Mouse (Mus musculus) spleen, postnatal 10 days (tissue): Measurements from ENCODE around the gene Mecom.
"Not testable (repeated sequence)": the region's sequence is repeated elsewhere in the genome, so short reads cannot be mapped to it uniquely, and the experiment has no call there.

Experiments used
- DNase-seq, 2 experiments: peaks; one replicate each; pipeline ENCODE4 v3.0.0; 2021 to 2022; ENCODE audit warnings: low spot score in 2 of 2

Mecom gene

GRCm38 (mm10) chr3:30253714-30254113, 294.1 kb downstream of the Mecom start:
- no peak for DNase-seq

DNA sequence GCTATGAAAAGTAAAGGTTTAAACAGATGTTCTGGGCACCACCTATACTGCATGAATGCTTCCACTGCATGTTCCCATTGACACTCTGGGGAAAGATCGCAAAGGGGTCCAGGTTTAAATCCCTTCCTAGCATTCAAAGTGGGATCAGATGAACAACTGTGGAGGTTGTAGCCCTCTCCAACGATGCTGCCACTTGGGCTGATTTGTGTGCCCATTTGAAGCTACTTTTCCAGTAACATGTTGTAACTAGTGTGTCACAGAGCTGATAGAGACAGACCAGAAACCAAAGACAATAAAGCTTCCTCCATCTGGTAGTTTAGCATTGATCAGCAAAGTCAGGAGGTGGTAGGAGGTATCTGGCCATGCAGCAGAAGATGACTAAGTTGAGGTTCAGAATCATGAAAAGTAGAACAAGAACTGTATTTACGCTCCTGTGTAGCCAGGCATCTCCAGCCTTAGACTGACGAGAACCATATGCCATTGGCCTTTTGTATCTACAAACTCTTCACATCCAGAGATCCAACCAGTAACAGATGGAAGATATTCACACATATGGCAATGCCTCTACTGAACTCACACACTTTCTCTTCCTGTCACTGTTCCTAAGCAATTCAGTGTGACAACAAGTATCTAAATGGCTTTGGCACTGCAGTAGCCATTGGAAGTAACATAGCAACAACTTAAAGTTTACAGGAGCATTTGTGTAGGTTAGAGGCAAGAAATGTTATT, 299.0 kb downstream of the Mecom start:
- no peak for DNase-seq

DNA sequence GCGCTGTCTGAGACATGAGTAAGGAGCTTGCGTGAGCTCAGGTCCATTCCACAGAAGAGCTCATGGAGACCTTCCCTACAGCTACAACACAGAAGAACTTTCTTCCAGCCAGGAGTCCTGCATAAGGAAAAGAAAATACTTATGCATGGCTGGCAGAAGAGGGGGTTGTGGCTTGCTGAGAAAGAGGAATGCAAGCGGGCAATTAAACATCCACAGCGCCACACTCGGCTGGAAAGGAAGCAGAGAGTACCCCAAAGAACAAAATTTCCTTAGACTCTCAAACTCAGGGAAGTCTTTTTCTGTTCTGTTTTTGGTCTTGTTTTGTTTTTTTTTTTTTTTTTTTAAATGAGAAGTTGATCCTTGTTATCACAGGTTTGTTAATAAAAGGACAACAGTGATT, 300.6 kb downstream of the Mecom start:
- DNase-seq: no peak

- no peak for DNase-seq
These were observed 301.3 kb downstream of the Mecom start for GRCm38 (mm10) chr3:30246431-30247041.

DNA sequence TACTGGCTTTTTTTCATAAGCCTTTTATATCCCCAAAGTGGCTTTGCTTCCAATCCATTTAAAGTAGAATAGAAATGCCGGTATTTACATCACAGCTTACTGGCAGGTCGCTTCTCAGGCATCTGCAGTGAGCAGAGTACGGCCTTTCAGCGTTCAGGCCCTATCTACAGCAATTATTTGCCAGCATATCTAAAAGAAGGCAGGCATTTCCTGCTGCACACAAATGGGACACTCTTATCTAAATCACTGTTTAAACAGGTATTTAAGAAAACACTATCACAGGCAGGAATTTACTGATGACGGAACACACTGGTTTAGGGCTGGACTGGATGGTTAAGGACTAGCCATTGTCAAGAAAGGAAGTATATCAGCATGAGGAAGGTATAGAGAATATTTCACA, 301.9 kb downstream of the Mecom start:
- no peak for DNase-seq

DNA sequence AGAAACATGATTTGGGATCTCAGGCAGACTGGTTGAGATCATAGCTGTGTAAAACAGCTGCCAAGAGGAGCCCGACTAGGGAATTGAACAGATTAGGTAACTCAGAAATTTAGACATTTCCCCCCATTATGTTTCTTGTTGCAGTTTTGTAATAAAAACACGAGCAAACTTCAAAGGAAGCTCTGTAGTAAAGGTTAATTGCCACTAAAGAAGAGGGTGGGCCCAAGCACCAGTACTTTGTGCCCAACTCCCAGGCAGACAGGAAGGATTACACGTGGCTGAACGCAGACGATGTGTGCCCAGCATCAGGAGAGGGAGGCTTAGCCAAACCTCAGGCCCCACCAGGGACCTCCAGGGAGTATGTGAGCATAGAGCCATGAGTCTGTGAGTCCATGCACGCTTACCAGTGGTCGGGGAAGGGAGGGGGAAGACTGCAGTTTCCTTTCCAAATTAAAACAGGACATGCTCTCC, 303.4 kb downstream of the Mecom start:
- DNase-seq: no peak

DNA sequence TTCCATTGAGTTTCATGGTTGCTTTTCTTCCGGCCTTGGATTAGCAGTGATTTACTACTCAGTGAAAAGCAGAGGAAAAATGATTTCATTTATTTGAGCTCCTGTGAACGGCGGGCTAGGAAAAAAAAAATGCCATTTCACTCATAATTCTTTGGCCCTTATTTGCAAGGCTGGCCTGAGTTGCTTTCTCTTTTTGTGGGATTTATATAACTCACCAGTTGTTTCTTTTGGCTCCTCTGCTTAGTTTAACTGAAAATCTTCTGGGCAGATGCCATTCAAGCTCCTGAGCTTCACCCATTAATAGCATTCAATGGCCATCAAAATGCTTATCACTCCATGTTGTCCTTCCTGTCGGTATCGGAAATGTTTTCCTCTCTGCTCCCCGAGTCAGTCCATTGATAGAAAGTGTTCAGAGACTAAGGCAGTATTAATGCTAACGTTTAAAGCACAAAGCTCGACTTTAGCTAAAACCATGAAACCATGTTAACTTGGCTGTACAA, 304.0 kb downstream of the Mecom start:
- DNase-seq: no peak

- no peak for DNase-seq
These were observed 308.4 kb downstream of the Mecom start for GRCm38 (mm10) chr3:30239416-30239815.

DNA sequence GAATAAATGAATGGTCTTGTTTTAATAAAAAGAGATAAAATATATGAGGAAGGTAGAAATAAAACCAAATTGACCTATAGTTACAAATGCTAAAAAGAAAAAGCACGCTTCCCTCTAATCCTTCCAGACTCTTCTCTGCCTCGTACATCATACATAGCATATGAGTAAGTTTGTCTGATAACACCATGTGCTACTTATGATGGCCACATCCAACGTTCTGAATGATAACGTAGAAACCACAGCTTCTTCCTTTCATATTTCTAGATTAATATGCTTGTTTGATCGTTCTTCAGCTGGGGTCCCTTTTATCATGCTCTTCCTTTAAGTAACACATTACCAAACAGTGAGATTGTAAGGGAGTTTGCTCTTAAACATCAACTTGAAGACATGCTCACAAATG, 310.3 kb downstream of the Mecom start:
- DNase-seq: no peak

DNA sequence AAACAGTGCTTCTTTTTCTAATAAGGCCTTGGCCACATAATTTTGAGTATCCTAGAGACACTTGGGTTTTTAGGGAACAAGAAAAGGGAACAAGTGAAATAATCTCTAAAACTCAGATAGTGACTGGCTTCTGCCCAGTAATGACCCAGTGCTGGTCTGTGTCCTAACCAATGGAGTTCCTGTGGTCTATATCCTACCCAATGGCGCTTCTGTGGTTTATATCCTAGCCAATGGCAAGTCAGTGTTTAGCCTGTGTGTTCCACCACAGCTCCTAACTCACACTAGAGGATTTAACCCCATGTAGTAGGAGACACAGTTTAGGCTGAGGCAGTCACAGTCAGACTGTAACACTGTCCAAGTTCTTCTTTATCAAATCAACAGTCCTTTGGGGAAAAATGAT, 313.8 kb downstream of the Mecom start:
- no peak for DNase-seq

- DNase-seq: no peak
These were observed 319.7 kb downstream of the Mecom start for GRCm38 (mm10) chr3:30227964-30228670.

- DNase-seq: no peak
These were observed 320.9 kb downstream of the Mecom start for GRCm38 (mm10) chr3:30226928-30227370.

DNA sequence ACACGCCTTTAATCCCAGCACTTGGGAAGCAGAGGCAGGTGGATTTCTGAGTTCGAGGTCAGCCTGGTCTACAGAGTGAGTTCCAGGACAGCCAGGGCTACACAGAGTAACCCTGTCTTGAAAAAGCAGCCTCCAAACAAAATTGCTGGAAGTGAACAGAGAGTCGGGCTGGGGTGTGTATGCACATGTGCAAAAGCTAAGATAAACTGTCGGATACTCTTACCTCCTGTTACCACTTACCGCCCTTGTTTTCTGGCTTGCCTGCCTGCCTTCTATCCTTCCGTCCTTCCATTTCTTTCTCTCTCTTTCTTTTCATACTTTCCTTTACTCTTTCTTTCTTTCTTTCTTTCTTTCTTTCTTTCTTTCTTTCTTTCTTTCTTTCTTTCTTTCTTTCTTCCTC, 322.6 kb downstream of the Mecom start:
- DNase-seq: not testable (repeated sequence)

- DNase-seq: no peak
These were observed 327.0 kb downstream of the Mecom start for GRCm38 (mm10) chr3:30220701-30221412.

- DNase-seq: no peak
These were observed 327.9 kb downstream of the Mecom start for GRCm38 (mm10) chr3:30219891-30220290.

- no peak for DNase-seq
These were observed 328.5 kb downstream of the Mecom start for GRCm38 (mm10) chr3:30219190-30219884.

DNA sequence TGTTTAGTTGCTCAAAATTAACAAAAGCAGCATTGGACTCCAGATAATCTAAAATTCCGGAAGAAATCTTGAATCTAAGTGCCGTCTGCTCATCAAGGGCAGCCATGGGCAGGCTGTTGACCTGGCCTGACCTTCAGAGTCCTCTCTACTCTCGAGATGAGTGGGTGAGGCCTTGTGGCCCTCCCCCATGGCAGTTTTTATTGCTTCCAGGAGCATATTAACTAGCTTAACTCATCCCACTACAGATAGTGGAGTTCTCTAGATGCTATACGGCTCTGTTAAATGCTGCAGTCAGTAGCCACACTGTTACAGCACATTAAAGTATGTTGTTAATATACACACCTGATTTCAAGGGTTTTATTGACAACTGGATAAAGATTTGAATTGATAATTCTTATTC, 333.2 kb downstream of the Mecom start:
- no peak for DNase-seq

GRCm38 (mm10) chr3:30213540-30214170, 334.2 kb downstream of the Mecom start:
- no peak for DNase-seq

DNA sequence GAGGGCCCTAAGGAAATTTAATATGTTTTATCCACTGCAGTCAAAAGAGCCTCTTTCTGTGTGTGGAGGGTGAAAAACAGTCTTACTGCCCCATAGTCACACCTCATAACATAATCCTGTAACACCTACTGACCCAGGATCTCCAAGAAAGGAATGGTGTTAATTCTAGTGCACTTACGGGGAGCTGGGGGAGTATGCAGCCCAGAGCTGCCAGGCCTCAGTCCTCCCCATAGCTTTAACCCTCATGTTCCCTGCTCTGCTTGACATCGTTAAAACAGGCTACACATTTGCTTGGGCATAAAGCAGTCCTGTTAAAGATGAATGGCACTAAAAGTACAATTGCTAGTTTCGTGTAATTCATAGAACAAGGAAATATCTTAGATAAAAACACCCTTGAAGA, 335.0 kb downstream of the Mecom start:
- no peak for DNase-seq

GRCm38 (mm10) chr3:30209131-30209530, 338.7 kb downstream of the Mecom start:
- no peak for DNase-seq

DNA sequence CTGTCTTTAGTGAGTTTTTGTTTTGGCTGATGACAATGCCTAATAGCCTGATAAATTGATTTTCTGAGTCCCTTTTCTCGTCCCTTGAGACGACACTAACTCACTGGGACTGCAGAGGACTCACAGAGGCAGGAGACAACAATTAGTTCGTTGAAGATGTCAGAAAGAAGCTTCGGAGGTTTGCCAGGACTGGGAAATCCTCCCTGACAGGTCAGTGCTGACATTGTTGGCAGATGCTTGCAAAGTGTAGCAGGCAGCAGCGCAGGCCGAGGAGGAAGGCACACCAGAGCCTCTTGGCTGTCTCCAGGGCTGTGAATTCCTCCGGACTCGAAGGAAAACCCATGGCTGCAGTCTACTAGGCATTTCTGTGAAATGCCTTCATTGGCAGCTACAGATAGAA, 339.9 kb downstream of the Mecom start:
- DNase-seq: no peak
